Mouse (Mus musculus) neural tube, embryonic 10.5 days (tissue): ENCODE data around the gene Zbtb20.

Experiments used
- DNase-seq: peaks from one replicate; pipeline ENCODE4 v3.0.0-alpha.2; 2017; ENCODE audit warnings: low spot score; ENCODE audit errors: extremely low spot score

Gene Zbtb20

DNA sequence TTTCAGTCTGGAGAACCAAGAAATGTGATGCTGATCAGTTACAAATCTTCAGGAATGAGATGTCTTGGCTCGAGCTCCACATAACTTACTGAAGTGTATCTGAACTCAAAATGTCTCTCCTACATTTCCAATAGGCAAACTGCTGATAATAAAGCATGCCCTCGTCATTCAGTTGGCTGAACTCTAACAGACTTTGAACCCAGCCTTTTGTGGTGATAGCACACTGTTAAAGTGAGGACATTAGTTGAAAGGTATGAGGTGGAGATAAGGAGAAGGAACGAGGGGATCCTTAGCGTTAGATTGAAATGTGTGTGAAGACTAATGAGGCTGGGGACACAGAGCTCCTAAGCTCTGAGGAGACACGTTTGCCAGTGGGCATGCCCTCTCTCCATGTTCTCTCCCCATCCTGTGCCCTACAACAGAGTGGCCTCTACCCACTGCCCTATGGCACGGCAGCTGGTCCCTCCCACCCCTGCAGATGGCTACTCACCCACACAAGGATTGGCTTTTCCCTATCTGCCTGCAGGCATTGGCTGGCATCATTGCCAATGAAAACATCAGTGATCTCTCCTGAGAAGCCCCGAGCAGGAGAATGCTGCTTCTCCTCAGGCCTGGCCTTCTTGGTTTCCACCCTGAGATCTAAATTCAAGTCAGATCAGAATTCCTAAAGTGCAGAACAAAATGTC, 721.8 kb downstream of the Zbtb20 start:
- no peak for DNase-seq

DNA sequence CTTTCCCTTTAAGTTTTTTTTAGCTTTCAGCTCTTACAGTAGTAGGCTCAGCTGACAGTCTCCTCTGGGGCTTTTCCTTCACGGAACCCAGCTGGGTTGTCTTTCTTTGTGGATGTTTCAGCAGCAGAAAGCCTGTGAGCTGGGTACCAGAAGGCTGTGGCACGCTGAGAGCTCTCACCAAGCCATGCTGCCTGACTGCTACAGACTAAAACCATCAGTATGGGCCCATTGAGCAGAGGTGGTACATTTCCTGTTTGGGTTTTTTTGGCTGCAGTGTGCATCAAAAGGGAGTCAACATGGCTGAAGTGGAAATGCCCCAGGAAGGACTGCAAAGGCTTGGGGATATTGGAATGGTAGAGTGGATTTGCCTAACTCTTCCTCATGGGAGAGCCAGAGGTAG, 724.0 kb downstream of the Zbtb20 start:
- no peak for DNase-seq

DNA sequence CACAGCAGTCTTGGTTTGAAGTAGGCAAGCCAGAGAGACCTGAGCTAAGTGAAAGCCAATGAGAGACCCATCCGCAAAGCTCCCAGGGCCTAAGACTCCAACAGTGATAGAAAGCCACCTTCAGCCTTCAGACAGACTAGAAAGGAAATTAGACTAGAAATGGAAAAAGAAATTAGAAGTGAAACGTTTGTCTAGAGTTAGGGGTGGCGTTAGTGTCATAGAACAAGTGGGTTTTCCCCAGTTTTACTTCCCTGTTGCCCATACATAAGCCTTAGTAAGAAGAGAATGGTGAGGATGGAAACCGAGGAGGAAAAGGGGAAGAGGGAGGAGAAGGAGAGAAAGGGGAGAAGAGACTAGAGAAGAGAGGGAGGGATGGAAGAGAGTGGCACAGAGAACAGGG, 726.9 kb downstream of the Zbtb20 start:
- no peak for DNase-seq

GRCm38 (mm10) chr16:43603591-43604141, 728.0 kb downstream of the Zbtb20 start:
- peak; percentile 55 for DNase-seq

DNA sequence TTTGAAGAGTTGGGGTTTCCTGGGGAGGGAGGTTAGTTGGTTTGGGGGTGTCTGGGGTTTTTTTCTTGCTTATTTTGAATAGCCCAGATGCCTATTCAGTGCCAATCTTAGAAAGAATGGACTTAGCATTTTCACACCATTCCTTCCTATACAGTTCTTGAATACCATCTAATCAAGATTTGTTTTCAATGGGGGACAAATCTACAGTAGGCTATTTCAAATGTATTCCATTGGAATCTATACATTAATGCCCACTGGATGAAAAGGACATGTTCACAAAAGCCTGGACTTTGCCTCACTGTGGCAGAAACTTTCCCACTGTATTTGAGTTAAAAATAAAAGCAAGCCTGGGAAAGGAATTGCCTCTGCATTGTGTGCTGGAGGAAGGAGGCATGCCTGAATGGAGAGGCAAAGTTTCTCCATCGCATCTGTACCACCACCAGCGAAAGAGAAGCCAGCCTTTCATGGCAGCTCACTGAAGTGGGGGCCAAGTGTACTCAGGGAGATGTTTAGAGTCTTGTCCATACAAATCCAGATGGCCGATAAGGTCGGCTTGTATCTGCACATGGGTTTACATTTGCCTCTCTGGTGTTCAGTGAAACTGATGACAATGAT, 728.8 kb downstream of the Zbtb20 start:
- no peak for DNase-seq

- DNase-seq = no peak
These were observed 731.4 kb downstream of the Zbtb20 start for GRCm38 (mm10) chr16:43607086-43607485.

DNA sequence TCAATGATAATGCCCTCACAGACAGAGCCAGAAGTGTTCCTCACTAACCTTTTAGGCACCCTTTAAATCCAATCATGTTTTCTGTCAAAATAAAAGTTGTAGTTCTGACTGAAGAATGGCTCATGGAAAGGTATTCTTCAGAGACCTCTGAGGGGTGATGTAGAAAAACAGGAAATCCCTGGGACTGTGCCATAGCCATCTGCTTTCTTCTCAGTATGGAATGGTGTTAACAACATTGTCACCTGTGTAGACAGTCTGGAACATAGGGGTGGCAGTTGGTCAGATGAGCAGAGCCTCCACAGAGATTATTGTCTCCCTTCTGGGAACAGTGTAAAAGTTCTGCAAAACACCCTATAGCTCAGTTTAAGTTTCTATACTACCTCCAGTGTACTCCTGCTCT, 732.4 kb downstream of the Zbtb20 start:
- DNase-seq = no peak

DNA sequence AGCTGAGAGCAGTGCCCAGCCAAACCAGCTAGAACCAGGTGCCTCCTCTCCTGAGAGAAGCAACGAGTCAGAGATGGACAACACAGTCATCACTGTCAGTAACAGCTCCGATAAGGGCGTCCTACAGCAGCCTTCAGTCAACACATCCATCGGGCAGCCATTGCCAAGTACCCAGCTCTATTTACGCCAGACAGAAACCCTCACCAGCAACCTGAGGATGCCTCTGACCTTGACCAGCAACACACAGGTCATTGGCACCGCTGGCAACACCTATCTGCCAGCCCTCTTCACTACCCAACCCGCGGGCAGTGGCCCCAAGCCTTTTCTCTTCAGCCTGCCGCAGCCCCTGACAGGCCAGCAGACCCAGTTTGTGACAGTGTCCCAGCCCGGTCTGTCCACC, 734.7 kb downstream of the Zbtb20 start:
- DNase-seq = no peak

GRCm38 (mm10) chr16:43616348-43616747, 740.7 kb downstream of the Zbtb20 start:
- DNase-seq = no peak

GRCm38 (mm10) chr16:43617346-43617745, 741.7 kb downstream of the Zbtb20 start:
- DNase-seq = no peak

- DNase-seq = no peak
These were observed 742.6 kb downstream of the Zbtb20 start for GRCm38 (mm10) chr16:43618286-43618685.

DNA sequence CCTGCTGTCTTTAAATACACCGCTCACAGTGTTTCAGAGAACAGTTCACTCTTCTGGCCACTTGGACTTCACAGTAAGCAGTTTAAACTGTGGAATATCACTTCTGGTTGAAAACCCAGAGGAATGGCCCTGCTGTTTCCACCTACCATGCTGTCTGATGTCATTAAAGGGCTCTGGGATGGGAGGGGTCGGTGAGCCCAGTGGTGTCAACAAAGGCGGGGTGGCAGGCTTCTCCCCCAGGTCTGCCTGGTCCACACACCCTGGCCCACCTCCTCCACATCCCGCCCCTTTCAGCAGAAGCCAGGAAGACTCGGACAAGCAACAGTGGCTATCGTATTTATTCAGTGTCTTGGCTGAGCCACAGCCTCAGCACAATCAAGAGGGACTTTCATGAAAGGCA, 743.6 kb downstream of the Zbtb20 start:
- DNase-seq = no peak

GRCm38 (mm10) chr16:43620359-43620758, 744.7 kb downstream of the Zbtb20 start:
- no peak for DNase-seq

DNA sequence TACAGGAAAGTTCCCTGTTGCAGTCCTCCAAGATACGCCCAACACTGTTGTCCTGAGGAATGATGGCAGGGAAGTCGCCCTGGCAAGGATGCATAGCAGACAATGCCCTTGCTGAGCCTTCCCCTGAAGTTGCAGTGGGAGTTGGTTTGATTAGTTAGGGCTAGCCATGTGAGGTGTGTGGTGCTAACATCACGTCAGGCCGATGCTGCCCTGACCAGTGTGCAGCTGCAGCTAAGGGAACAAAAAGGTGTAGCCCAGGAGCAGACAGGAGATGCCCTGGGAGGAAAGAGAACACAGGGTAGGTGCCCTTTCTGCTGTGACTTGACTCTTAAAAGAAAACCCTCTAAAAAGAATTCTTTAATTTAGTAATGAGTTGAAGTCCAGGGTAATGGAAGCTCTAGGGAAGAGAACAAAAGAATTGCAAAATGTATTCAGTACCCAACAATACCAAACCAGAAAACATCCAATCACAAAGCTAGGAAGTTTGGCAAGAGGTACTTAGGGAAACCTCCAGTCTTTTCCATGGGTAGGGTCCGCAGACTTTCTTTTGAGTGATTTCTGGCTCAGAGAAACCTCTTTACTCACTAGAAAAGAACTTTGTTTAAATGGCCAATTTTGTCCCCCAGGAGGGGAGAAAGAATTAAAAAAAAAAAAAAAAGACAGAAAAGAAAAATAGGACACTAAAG, 747.8 kb downstream of the Zbtb20 start:
- no peak for DNase-seq

DNA sequence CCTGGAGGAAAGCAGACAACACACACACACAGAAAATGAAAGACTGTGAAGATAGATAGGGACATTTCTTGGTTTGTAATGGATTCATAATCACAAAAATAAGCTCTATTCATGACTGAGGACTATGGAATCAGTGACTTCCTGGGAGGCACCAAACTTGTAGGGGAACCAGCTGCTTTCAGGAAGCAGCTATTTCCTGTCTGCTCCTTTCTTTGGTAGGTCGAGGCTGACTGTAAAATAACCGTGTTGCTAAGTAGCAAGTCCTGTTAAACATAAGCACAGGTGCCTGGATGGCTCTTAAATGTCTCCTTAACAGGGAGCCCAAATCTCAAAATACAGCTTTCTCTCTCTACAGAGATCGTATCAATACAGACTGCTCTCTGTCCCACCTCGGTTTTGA, 749.2 kb downstream of the Zbtb20 start:
- DNase-seq = no peak

DNA sequence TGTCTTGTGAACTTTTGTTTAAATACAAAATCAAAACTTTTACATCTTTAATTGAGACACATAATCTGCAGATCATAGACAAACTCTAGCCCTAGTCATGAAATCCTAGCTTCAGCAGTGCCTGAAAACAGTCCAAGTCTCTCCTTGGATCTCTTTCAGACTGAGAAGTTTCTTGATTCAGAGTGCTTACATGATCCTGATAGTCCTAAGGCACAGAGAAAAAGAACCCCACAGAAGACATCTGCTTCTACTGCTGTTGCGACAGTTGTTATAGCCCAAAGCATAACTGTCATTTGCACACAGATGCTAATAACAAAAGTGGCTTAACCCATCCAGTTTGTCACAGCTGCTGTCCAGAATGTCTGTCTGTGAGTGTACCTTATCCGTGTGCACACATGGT, 749.6 kb downstream of the Zbtb20 start:
- DNase-seq = no peak

DNA sequence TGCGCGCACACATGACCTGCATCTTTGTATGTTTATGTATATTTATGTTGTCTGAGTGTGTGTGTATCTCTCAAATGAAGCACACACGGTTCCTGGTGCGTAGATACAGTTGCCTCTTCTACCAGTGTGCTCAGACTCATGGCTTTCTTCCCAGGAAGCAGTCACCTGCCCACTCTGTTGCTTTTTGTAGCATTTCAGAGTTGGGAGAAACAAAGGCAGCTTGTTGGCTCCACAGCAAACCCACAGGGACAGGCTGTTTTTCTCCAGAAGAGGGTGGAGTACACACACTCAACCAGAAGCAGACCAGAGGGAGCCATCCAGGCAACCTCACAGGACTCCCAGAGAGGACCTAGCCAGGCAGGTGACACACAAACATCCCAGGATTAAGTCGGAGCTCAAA, 750.3 kb downstream of the Zbtb20 start:
- DNase-seq = no peak

- DNase-seq = no peak
These were observed 753.0 kb downstream of the Zbtb20 start for GRCm38 (mm10) chr16:43628662-43629061.

GRCm38 (mm10) chr16:43631758-43632157, 756.1 kb downstream of the Zbtb20 start:
- no peak for DNase-seq

DNA sequence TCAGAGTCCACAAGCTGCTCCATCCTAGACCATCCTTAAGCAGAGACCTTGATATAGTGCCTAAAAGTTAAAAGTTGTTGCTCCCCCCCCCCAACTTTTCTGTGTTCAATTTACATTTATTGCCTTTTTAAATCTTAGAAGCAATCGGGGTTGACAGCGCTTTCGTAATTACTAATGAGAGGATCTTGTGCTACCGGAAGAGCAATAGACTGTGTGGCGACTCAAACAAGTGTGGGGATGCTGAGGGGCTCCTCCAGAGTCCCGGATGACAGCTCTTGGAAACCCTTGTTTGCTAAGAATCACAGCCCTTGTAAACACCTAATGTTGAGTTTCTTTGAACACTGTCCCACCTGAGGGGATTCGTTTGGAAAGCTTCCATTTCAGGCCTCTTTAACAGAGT, 758.4 kb downstream of the Zbtb20 start:
- no peak for DNase-seq

GRCm38 (mm10) chr16:43637241-43637640, 761.6 kb downstream of the Zbtb20 start:
- no peak for DNase-seq

DNA sequence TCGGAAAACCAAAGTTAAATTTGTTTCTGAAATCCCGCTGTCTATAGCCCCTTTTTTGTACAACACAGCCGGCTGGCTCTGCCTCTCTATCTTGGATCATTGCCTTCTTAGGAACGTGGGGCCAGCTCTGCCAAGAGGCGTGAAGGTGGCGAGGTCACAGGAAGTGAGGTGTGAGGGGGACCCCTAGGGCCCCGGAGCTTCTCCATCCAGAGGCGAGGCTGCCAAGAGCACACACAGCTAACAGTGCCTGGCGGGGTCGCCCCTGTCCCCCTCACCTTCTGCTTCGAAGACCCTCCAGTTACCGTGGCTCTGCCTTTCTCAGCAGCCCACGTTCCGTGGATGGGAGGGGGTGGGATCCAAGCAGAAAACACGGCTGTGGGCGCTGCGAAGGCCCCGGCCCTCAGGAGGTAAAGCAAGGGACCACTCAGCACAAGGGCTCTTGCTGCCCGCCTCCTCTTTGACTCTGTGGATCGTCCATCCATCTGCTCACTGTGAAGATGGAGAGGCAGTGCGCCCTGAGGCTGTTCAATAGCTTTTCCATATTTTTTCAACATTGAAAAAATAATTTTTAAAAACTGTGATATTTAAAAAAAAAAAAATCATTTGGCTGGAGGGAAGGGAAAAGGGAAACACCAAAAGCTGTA, 762.8 kb downstream of the Zbtb20 start:
- DNase-seq = no peak
